Mouse (Mus musculus) ovary, adult 18-20 months (tissue): Measurements from ENCODE around the gene Jade1.

ENCODE experiments used
- DNase-seq: peaks from one replicate; pipeline ENCODE4 v3.0.0; 2022; ENCODE audit warnings: low spot score, mixed read lengths

Gene Jade1

GRCm38 (mm10) chr3:41555491-41556381 lies at the start of gene Jade1:
Gene Jade1 (plus strand): TSS chr3:41555731.
- no peak for DNase-seq

- DNase-seq: no peak
These were observed 46.1 kb upstream of the Jade1 start for GRCm38 (mm10) chr3:41509441-41509840.

GRCm38 (mm10) chr3:41510191-41510590 lies 45.3 kb upstream of the Jade1 start:
- DNase-seq: no peak

DNA sequence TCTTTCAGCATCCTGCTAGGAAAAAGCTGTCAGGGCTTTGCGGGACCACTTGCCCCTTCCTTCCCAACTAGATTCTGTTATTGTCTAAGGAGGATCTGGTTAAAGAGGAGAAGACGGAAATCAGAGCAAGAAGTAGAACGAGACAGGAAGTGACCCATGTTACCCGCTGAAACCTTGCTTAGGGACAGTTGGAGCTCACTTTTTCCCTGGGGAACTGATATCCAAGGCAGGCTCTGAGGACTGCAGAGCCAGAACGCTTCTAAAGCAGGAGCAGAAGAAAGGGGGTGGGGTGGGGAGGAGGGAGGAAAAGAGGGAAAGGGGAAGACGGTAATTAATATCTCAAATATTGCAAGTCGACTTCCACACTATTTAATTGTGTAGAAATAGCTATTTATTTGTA lies 44.8 kb upstream of the Jade1 start:
- no peak for DNase-seq

DNA sequence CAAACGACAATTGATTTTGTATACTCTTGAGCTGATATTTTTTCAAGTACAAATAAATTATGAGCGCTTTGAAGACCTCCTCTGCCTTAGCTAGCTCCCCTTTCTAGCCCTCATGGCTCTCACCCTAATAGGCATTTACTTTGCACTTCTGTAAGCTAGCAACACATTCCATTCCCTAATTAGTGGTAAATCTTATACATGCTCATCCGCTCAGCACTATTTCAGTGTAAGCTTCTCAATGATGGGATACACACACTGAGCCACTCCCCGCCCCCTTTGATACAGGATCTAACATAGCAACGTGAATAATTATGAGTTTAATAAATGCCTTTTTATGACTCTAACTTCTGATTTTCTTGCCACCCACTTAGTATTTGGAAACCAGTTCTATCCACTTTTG lies 41.5 kb upstream of the Jade1 start:
- DNase-seq: no peak

DNA sequence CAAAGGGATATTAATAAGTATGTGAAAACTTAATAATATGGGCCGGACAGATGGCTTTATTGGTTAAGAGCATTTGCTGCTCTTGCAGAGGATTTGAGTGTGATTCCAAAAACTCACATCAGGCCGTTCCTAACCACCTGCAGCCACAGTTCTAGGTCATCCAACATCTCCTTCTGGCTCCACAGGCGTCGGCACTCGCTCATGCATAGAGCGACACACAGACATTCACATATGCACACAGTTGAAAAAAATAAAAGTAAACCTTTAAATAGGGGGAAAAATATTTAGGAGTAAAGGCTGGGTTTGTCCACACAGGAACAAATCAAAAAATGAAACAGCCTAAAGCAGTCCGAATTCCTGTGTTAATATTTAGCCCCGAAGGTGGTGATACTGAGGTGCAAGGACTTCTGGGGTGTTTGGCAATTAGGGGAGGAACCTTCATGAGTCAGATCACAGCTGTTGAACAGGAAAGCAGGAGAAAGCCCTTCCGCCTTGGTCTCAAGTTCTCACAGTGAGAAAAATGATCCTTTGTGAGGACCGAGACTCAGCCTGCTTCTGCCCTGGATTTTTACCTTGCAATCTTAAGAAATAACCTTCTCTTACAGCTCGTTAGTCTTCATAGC lies 40.7 kb upstream of the Jade1 start:
- no peak for DNase-seq

DNA sequence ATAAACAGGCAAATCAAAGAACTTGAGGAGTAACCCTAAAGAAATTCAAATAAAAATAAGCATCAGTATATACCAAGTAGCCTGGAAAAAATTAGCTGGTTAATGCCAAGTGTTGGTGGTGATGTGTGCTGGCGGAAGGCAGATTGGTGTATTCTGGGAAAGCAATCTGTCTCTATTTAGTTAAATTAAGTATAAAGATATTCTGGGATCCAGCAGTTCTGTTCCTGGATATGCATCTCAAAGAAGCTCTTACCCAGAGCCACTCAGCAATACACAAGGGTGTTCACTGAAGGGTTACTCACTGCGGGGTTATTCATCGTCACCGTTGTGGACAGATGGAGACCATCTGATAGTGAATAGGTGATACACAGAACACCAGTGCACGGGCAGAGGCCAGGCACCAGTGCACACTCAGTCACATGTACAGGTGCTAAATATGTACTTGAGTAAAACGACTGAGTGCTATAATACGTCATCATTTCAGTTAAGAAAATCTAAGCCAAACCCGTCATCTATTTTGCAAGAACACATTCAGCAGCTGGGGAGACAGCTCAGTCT lies 38.5 kb upstream of the Jade1 start:
- no peak for DNase-seq

- no peak for DNase-seq
These were observed 34.6 kb upstream of the Jade1 start for GRCm38 (mm10) chr3:41520925-41521324.

DNA sequence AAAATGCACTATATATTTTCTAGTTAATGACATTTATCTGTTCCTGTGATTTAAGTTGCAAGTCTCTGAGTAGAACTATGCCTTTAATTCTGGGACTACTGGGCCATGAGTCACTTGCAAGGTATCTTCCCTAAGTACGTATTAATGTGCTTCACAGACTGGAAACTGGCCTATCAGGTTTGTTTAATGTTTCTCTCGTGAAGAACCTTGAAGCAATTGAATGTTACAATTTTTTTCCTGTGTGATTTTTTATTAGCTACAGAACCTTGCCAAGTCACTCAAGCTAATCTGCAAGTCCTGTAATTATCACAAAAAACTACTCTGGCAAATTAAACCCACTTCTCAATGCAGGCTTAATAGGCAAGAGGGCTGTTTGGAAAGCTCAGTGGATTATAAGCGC lies 33.8 kb upstream of the Jade1 start:
- DNase-seq: no peak

DNA sequence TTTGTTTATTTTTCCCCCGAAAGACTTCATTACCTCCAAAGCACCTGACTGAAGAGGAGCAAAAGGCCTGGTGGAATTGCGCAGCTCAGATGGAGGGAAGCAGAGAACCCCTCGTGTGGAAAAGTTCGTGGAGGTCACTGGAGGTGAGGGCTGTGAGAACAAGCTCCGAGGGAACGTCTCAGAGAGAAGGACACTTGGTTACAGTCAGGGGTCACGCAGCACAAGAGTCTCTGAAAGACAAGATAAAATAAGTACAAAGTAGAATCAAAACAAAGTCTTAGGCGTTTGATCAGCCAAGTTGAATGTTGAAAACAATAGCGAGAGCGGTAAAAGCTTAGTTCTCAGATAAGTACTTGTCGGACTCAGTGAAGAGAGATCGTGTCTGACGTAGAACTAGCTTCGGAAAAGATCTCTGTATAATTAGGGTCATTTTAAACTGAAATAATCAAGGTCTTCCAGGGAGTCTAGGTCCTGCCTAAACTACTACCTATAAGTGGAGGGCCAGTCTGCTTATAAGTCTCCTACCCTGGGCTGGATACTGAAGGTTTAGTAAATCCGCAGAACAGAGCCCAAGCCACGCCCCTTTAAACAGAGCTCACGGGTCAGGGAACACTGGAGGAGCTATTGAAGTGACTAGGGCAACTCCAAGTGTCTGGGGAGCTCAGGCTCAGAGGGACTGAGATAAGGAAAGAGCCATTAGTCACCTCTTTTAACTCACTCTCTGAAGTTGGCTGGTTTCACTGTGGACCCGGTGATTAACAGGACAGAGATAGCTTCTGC lies 33.1 kb upstream of the Jade1 start:
- DNase-seq: peak; percentile 44

GRCm38 (mm10) chr3:41523006-41523375 lies 32.5 kb upstream of the Jade1 start:
- no peak for DNase-seq

DNA sequence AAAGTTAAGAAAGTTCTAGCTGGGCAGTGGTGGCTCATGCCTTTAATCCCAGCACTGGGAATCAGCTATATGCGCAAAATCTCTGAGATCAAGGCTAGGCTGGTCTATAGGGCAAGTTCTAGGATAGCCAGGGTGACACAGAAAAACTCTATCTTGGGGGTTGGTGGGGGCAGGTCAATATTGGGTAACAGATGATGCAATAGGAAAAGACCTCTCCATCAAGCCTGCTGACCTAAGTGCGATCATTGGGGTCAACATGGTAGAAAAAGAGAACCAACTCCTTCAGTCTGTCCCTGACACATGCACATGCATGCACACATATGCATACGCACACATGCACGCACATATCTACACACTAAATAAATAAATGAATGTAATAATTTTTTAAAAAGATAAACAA lies 32.1 kb upstream of the Jade1 start:
- no peak for DNase-seq

- DNase-seq: no peak
These were observed 27.1 kb upstream of the Jade1 start for GRCm38 (mm10) chr3:41528291-41528969.

GRCm38 (mm10) chr3:41530156-41530555 lies 25.4 kb upstream of the Jade1 start:
- no peak for DNase-seq

DNA sequence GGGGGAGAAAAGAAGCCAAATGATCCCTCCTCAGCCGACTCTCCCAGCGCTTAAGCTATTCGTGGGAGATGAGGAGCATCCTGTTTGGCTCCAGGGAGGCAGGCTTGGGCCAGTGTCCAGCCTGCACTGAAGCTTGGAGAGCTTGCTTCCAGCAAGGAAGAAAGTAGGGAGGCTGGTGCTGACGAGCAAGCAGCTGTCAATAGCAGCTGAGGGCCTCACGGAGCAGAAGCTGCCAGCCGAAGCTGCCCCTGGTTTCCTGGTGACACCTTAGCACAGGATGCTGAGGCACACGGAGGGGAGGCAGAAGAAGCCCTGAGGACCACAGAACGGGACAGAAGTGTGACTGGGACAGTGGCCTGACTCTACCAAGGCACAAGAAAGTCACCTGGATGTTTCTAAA lies 24.0 kb upstream of the Jade1 start:
- no peak for DNase-seq

DNA sequence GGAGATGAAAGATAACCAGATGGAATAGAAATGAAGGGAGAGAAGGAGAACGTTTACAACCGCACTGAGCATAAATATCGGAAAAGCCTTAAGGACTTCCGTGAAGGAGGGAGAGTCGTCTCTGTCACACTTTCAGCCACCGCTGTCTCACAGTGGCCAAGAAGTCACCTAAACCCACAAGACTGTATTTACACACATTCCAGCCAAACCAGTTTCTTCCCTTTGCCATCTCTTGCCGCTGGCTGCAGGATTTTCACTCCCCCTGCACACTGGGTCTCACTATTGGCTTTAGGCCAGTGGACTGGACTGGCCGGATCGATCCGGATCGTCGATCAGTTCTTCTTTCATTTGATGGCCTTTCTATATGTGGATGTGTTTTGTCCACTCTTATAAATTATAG lies 23.4 kb upstream of the Jade1 start:
- no peak for DNase-seq

- DNase-seq: no peak
These were observed 21.9 kb upstream of the Jade1 start for GRCm38 (mm10) chr3:41533660-41534059.

GRCm38 (mm10) chr3:41537957-41538356 lies 17.6 kb upstream of the Jade1 start:
- DNase-seq: no peak

GRCm38 (mm10) chr3:41541313-41541712 lies 14.2 kb upstream of the Jade1 start:
- DNase-seq: no peak

DNA sequence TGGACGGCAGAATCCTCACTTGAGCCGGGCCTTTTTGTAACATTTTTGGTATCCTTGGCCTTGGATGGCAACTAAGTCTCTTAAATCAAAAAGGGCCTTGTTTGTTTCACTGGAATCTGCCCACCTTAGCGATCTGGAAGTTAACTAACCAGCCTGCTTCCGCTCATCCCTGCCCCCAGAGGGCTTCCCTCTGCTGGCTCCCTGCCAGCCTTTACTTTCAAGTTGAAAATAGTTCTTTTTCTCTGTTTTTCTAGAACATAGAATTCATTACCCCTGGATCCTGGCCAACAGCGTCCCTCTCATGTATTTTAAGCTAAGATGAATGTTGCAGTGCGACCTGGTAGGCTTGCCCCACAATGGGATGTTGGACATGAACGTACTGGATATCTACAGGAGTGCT lies 11.1 kb upstream of the Jade1 start:
- no peak for DNase-seq

DNA sequence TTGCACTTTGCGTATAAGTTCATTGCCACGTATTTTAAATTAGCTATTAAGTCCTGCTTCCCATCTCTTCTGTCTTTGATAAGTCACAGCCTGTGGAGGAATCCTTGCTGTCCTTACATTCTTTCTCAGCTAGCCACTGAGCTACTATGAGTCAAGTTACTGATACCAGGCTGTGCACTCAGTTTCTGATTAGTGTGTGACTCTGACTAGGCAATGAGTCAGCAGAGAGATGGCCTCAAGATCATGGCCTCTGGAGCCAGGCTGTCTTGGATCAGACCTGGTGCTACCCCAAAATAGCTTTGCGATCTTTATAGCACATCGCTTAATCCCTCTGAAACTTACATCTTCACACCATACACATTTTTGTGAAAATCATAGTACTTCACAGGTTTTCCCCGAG lies 8.2 kb upstream of the Jade1 start:
- DNase-seq: peak; percentile 41

DNA sequence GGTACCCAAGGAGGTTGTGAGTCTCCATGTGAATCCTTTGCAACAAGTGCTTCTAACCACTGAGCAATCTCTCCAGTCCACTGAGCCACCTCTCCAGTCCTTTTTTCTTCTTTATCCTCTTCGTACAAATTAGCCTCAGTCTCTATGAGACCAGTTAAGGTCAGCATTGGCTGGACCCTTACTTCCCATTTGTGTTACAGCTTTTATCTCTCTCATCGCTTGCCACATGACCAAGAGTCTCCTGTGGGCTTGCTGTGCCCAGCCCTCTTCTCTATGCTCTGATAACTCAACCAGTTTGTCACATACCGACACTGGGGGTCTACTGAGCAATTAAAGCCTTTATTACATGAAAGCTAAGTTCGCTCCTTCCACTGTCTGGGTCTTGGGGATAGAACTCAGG lies 7.3 kb upstream of the Jade1 start:
- no peak for DNase-seq
